Mouse (Mus musculus): ENCODE measurements around the gene Atrn. TPM values are rescaled to one million over a fixed set of nuclear protein-coding genes. Genes with fewer than 3 reads are reported as not detected.

The Atrn gene
- polyA plus RNA-seq, 1 experiment = 0.09 TPM

GRCm38 (mm10) chr2:130977589-130977988 is 71.3 kb downstream of the Atrn start:
- TF ChIP-seq TAL1 (IDR thresholded peaks at IDR 0.05; ENCODE audit: low read length) (peak; percentile 67), GATA1 (IDR thresholded peaks at IDR 0.05; ENCODE audit: low read length) (peak; percentile 27; the same call in 1 of the 2 replicates)
- no peaks in the 10 kb centered on the region for H3K27me3 ChIP-seq (ENCODE audit: control insufficient read depth)
- peaks cover 56% of the 10 kb centered on the region for H3K36me3 ChIP-seq (ENCODE audit: control insufficient read depth)
- no peaks in the 10 kb centered on the region for H3K9me3 ChIP-seq (ENCODE audit: control insufficient read depth, low read length)
- peaks cover 80% of the 10 kb centered on the region for H3K4me1 ChIP-seq (ENCODE audit: control insufficient read depth)
- peak overlapping the region; percentile 40 for H3K4me3 ChIP-seq (replicated peaks)

GRCm38 (mm10) chr2:130978058-130978847 is 72.0 kb downstream of the Atrn start:
- Histone ChIP-seq H3K4me1 (ENCODE audit: control insufficient read depth) (peaks cover 73% of the 10 kb centered on the region), H3K27me3 (ENCODE audit: control insufficient read depth) (no peaks in the 10 kb centered on the region), H3K36me3 (ENCODE audit: control insufficient read depth) (peaks cover 61% of the 10 kb centered on the region), H3K9me3 (ENCODE audit: control insufficient read depth, low read length) (no peaks in the 10 kb centered on the region), H3K4me3 (replicated peaks) (peak overlapping the region; percentile 40)
- no peak for TF ChIP-seq TAL1 (IDR thresholded peaks at IDR 0.05; ENCODE audit: low read length)
- TF ChIP-seq GATA1 (IDR thresholded peaks at IDR 0.05; ENCODE audit: low read length) = peak; percentile 43

GRCm38 (mm10) chr2:130979138-130979537 is 72.8 kb downstream of the Atrn start:
- H3K4me3 ChIP-seq (replicated peaks) = no peak overlapping the region
- TF ChIP-seq GATA1 (IDR thresholded peaks at IDR 0.05; ENCODE audit: low read length) = no peak
- no peak for TF ChIP-seq TAL1 (IDR thresholded peaks at IDR 0.05; ENCODE audit: low read length)
- H3K9me3 ChIP-seq (ENCODE audit: control insufficient read depth, low read length) = no peaks in the 10 kb centered on the region
- H3K4me1 ChIP-seq (ENCODE audit: control insufficient read depth) = peaks cover 64% of the 10 kb centered on the region
- H3K36me3 ChIP-seq (ENCODE audit: control insufficient read depth) = peaks cover 53% of the 10 kb centered on the region
- H3K27me3 ChIP-seq (ENCODE audit: control insufficient read depth) = no peaks in the 10 kb centered on the region

GRCm38 (mm10) chr2:130992818-130993217 is 86.5 kb downstream of the Atrn start:
- H3K4me3 ChIP-seq (replicated peaks) = no peak overlapping the region
- no peaks in the 10 kb centered on the region for H3K9me3 ChIP-seq (ENCODE audit: control insufficient read depth, low read length)
- H3K36me3 ChIP-seq (ENCODE audit: control insufficient read depth) = peaks cover 30% of the 10 kb centered on the region
- no peaks in the 10 kb centered on the region for H3K27me3 ChIP-seq (ENCODE audit: control insufficient read depth)
- TF ChIP-seq TAL1 (IDR thresholded peaks at IDR 0.05; ENCODE audit: low read length) (no peak), GATA1 (IDR thresholded peaks at IDR 0.05; ENCODE audit: low read length) (no peak)
- no peaks in the 10 kb centered on the region; the same call in 1 of the 2 replicates for H3K4me1 ChIP-seq (ENCODE audit: control insufficient read depth)

- TF ChIP-seq TAL1 (IDR thresholded peaks at IDR 0.05; ENCODE audit: low read length) (no peak), GATA1 (IDR thresholded peaks at IDR 0.05; ENCODE audit: low read length) (no peak)
- H3K27me3 ChIP-seq (ENCODE audit: control insufficient read depth) = no peaks in the 10 kb centered on the region
- peaks cover 41% of the 10 kb centered on the region for H3K36me3 ChIP-seq (ENCODE audit: control insufficient read depth)
- H3K4me3 ChIP-seq (replicated peaks) = no peak overlapping the region
- H3K4me1 ChIP-seq (ENCODE audit: control insufficient read depth) = peaks cover 14% of the 10 kb centered on the region
- H3K9me3 ChIP-seq (ENCODE audit: control insufficient read depth, low read length) = no peaks in the 10 kb centered on the region
Observed at GRCm38 (mm10) chr2:131009123-131009522, 102.8 kb downstream of the Atrn start.

- TF ChIP-seq GATA1 (IDR thresholded peaks at IDR 0.05; ENCODE audit: low read length) = no peak
- Histone ChIP-seq H3K9me3 (ENCODE audit: control insufficient read depth, low read length) (no peaks in the 10 kb centered on the region), H3K4me1 (ENCODE audit: control insufficient read depth) (peaks cover 14% of the 10 kb centered on the region), H3K4me3 (replicated peaks) (no peak overlapping the region), H3K36me3 (ENCODE audit: control insufficient read depth) (peaks cover 40% of the 10 kb centered on the region), H3K27me3 (ENCODE audit: control insufficient read depth) (no peaks in the 10 kb centered on the region)
Observed at GRCm38 (mm10) chr2:131010566-131010965, 104.3 kb downstream of the Atrn start.

GRCm38 (mm10) chr2:131025230-131025629 is 118.9 kb downstream of the Atrn start:
- Histone ChIP-seq H3K4me3 (replicated peaks) (no peak overlapping the region), H3K36me3 (ENCODE audit: control insufficient read depth) (peaks cover 44% of the 10 kb centered on the region)
- TF ChIP-seq GATA1 (IDR thresholded peaks at IDR 0.05; ENCODE audit: low read length) (no peak), TAL1 (IDR thresholded peaks at IDR 0.05; ENCODE audit: low read length) (no peak)

GRCm38 (mm10) chr2:131026941-131027340 is 120.6 kb downstream of the Atrn start:
- H3K4me3 ChIP-seq (replicated peaks) = no peak overlapping the region
- H3K9me3 ChIP-seq (ENCODE audit: control insufficient read depth, low read length) = no peaks in the 10 kb centered on the region
- no peak for TF ChIP-seq TAL1 (IDR thresholded peaks at IDR 0.05; ENCODE audit: low read length)
- no peak for TF ChIP-seq GATA1 (IDR thresholded peaks at IDR 0.05; ENCODE audit: low read length)
- no peaks in the 10 kb centered on the region for H3K27me3 ChIP-seq (ENCODE audit: control insufficient read depth)
- H3K36me3 ChIP-seq (ENCODE audit: control insufficient read depth) = peaks cover 41% of the 10 kb centered on the region
- peaks cover 28% of the 10 kb centered on the region for H3K4me1 ChIP-seq (ENCODE audit: control insufficient read depth)

More at GRCm38 (mm10) chr2:131025230-131025629, 118.9 kb downstream of the Atrn start:
- Histone ChIP-seq H3K4me1 (ENCODE audit: control insufficient read depth) (peaks cover 14% of the 10 kb centered on the region), H3K9me3 (ENCODE audit: control insufficient read depth, low read length) (no peaks in the 10 kb centered on the region), H3K27me3 (ENCODE audit: control insufficient read depth) (no peaks in the 10 kb centered on the region)

GRCm38 (mm10) chr2:131029065-131029935 is 123.0 kb downstream of the Atrn start:
- Histone ChIP-seq H3K4me3 (replicated peaks) (no peak overlapping the region), H3K9me3 (ENCODE audit: control insufficient read depth, low read length) (no peaks in the 10 kb centered on the region; the same call in 1 of the 2 replicates), H3K27me3 (ENCODE audit: control insufficient read depth) (0 out of 2 replicates have a peak, but pooled peaks cover 5% of the 10 kb centered on the region), H3K4me1 (ENCODE audit: control insufficient read depth) (peaks cover 34% of the 10 kb centered on the region), H3K36me3 (ENCODE audit: control insufficient read depth) (peaks cover 25% of the 10 kb centered on the region)
- TF ChIP-seq GATA1 (IDR thresholded peaks at IDR 0.05; ENCODE audit: low read length) = no peak
- no peak for TF ChIP-seq TAL1 (IDR thresholded peaks at IDR 0.05; ENCODE audit: low read length)
